Mouse (Mus musculus) myocyte (in vitro differentiated cells): ENCODE results near the gene Ube2l6. TPM values are rescaled to one million over a fixed set of nuclear protein-coding genes. Genes with fewer than 3 reads are reported as not detected.

Source experiments
- H3K27me3 ChIP-seq: one replicate; pipeline ENCODE4 v1.6.1; 2011; ENCODE audit not compliant: control insufficient read depth, insufficient read depth, insufficient read length
- H3K36me3 ChIP-seq: one replicate; pipeline ENCODE4 v1.6.1; 2011; ENCODE audit not compliant: control insufficient read depth, insufficient read depth
- H3K4me2 ChIP-seq: one replicate; pipeline ENCODE4 v1.6.1; 2011; ENCODE audit warnings: low read depth, control low read depth
- H3K4me3 ChIP-seq: one replicate; pipeline ENCODE4 v1.5.1; 2011; ENCODE audit warnings: mild to moderate bottlenecking, control low read depth, moderate library complexity
- H3K79me2 ChIP-seq: one replicate; pipeline ENCODE4 v1.6.1; 2011; ENCODE audit not compliant: control insufficient read depth, insufficient read depth
- H3ac ChIP-seq: one replicate; pipeline ENCODE4 v1.6.1; 2011; ENCODE audit not compliant: control insufficient read depth, insufficient read length
- CEBPB ChIP-seq: IDR thresholded peaks from 2 replicates; pipeline ENCODE4 v1.6.1; 2011; ENCODE audit warnings: mild to moderate bottlenecking, moderate library complexity; ENCODE audit not compliant: poor library complexity, insufficient read depth, severe bottlenecking
- E2F4 ChIP-seq: IDR thresholded peaks from one replicate; pipeline ENCODE4 v1.6.1; 2011; ENCODE audit warnings: mild to moderate bottlenecking, control low read depth, moderate library complexity; ENCODE audit not compliant: insufficient read depth
- MAX ChIP-seq: IDR thresholded peaks from one replicate; pipeline ENCODE4 v1.6.1; 2011; ENCODE audit warnings: low read depth, mild to moderate bottlenecking, control low read depth
- MYOD1 ChIP-seq, 3 experiments: IDR thresholded peaks; one replicate each; pipeline ENCODE4 v1.6.1; 2011; ENCODE audit warnings: control low read depth in 2 of 3, low read depth in 2 of 3, mild to moderate bottlenecking in 2 of 3, moderate library complexity in 1 of 3; ENCODE audit not compliant: insufficient read length in 2 of 3, control insufficient read depth in 1 of 3
- MYOG ChIP-seq, 3 experiments: IDR thresholded peaks; one replicate each; pipeline ENCODE4 v1.6.1; 2011; ENCODE audit warnings: control low read depth in 2 of 3, low read depth in 2 of 3, mild to moderate bottlenecking in 2 of 3; ENCODE audit not compliant: insufficient read length in 2 of 3, control insufficient read depth in 1 of 3, insufficient read depth in 1 of 3
- POLR2A ChIP-seq: IDR thresholded peaks from one replicate; pipeline ENCODE4 v1.6.1; 2011; ENCODE audit warnings: low read depth, mild to moderate bottlenecking, control low read depth, moderate library complexity; ENCODE audit not compliant: insufficient read length
- POLR2AphosphoS2 ChIP-seq: IDR thresholded peaks from one replicate; pipeline ENCODE4 v1.6.1; 2011; ENCODE audit warnings: low read depth, control low read depth; ENCODE audit not compliant: insufficient read length
- REST ChIP-seq: IDR thresholded peaks from one replicate; pipeline ENCODE4 v1.6.1; 2011; ENCODE audit warnings: mild to moderate bottlenecking, control low read depth, moderate library complexity; ENCODE audit not compliant: insufficient read depth, insufficient read length
- SRF ChIP-seq: IDR thresholded peaks from one replicate; pipeline ENCODE4 v1.6.1; 2011; ENCODE audit warnings: low read depth; ENCODE audit not compliant: control insufficient read depth, insufficient read length
- TCF12 ChIP-seq: IDR thresholded peaks from one replicate; pipeline ENCODE4 v1.6.1; 2011; ENCODE audit warnings: mild to moderate bottlenecking, control low read depth; ENCODE audit not compliant: poor library complexity, insufficient read depth, severe bottlenecking
- TCF3 ChIP-seq: IDR thresholded peaks from one replicate; pipeline ENCODE4 v1.6.1; 2011; ENCODE audit warnings: low read depth, control low read depth; ENCODE audit not compliant: insufficient read length
- USF1 ChIP-seq: IDR thresholded peaks from one replicate; pipeline ENCODE4 v1.6.1; 2011; ENCODE audit warnings: low read depth, mild to moderate bottlenecking, control low read depth, moderate library complexity
- polyA plus RNA-seq: library from polyadenylated mRNA; unstranded; fragments of >200 nt; fragmentation: generic; extraction: Trizol; gene quantifications from one replicate; pipeline ENCODE4 v1.2.1, GENCODE M21; 2012; ENCODE audit warnings: missing spikeins

Gene Ube2l6
- polyA plus RNA-seq, 1 experiment, result 16.2 TPM

DNA sequence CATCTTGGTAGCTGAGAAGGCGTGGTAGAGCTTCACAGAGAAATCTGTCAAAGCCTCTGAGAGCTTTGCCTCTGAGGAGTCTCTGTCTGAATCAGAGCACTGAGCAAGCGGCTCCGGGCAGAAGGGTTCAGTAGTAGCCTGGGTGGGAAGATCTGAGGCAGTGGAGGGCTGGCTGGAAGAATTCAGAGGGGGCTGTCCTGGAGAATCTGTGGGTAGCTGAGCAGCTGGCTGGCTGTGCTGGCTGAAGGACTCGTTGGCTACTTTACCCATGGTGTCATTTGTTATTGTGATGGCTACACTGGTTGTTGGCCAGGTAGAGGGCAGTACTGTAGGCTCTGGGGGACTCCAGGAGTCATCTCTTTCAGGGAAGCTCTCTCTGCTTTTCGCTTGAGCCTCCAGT is 25.4 kb upstream of the Ube2l6 start:
- Histone ChIP-seq H3K4me3 (no peak overlapping the region), H3K79me2 (no peaks in the 10 kb centered on the region), H3K36me3 (no peaks in the 10 kb centered on the region), H3ac (no peak overlapping the region), H3K4me2 (peak overlapping the region; percentile 32), H3K27me3 (no peaks in the 10 kb centered on the region)
- TF ChIP-seq MAX (no peak), POLR2A (no peak), E2F4 (no peak), USF1 (no peak), POLR2AphosphoS2 (no peak), TCF3 (no peak), CEBPB (no peak), SRF (no peak), TCF12 (no peak), REST (no peak), MYOG (IDR thresholded peaks at IDR 0.05; ENCODE audit: control insufficient read depth in 1 of 3, insufficient read depth in 1 of 3, insufficient read length in 2 of 3, low read depth in 2 of 3) (no peak), MYOD1 (IDR thresholded peaks at IDR 0.05; ENCODE audit: control insufficient read depth in 1 of 3, insufficient read length in 2 of 3, low read depth in 2 of 3) (no peak)

DNA sequence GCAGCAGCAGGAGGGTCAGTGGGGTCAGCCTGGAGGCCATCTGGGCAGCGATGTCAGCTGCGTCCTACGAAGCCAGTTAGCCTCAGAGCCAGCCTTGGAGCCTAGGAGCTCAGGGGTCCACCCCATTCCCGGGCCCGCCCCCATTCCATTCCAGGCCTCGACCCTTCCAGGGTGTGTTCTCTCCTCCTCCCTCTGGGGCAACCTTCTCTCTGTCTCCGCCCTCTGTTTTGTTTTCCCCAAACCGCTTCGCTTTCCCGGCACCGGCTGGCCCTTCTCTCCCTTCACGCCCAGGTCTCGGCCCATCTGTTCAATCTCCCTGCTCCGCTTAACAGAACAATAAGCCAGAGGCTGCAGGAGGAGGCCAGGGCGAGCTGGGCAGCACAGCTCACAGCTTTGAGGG is 23.9 kb upstream of the Ube2l6 start:
- Histone ChIP-seq H3K36me3 (no peaks in the 10 kb centered on the region), H3K4me3 (no peak overlapping the region), H3ac (no peak overlapping the region), H3K27me3 (no peaks in the 10 kb centered on the region), H3K79me2 (no peaks in the 10 kb centered on the region), H3K4me2 (no peak overlapping the region)
- no peak for TF ChIP-seq TCF12
- no peak for TF ChIP-seq CEBPB
- no peak for TF ChIP-seq MYOD1 (IDR thresholded peaks at IDR 0.05; ENCODE audit: control insufficient read depth in 1 of 3, insufficient read length in 2 of 3, low read depth in 2 of 3)
- no peak for TF ChIP-seq E2F4
- TF ChIP-seq SRF, result no peak

DNA sequence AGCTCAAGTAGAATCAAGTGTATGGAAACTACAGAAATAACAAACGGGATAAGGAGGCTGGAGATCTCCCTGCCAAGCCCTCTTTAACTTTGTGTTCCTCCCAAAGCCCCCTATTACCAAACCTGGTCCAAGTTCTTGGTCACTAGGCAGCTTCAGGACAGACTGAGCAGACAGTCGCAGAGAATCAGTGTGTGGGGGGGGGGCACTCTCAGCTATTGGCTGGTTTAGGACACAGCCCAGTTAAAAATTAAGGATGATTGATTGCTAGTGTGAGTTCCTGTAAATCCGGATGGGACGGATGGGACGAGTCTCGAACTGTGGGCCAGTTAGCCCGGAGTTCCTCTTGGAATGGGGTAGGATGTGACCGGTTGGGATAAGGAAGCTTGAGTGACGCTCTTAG is 23.4 kb upstream of the Ube2l6 start, which contains the start of gene Serping1:
Gene Serping1 (minus strand): TSS at position 204 of the 400 bp plus-strand sequence.
- Histone ChIP-seq H3K36me3 (no peaks in the 10 kb centered on the region), H3ac (no peak within 1 kb of the TSS), H3K79me2 (no peaks in the 10 kb centered on the region), H3K27me3 (no peaks in the 10 kb centered on the region), H3K4me2 (no peak within 1 kb of the TSS), H3K4me3 (no peak within 1 kb of the TSS)
- TF ChIP-seq SRF (no peak), TCF3 (no peak), CEBPB (no peak), E2F4 (no peak), MYOD1 (IDR thresholded peaks at IDR 0.05; ENCODE audit: control insufficient read depth in 1 of 3, insufficient read length in 2 of 3, low read depth in 2 of 3) (no peak), POLR2A (no peak), POLR2AphosphoS2 (no peak), TCF12 (no peak), MAX (no peak)

DNA sequence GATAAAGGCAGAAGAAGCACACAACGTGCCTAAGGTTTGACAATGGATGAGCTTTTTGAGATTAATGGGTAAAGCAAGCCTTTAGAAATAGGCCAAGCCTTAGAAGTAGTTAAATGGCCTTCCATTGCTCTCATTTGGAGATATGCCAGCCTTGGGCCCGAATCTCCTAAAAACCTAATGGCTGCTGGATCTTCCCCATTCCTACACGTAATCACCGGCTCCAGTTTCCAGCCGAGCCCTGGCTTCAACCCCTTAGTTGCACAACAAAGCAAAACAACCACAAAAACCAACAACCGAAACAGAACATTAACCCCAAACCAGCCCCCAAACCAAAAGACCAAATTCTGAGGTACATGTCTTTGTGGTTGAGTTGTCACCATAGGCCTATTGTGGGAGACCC is 23.0 kb upstream of the Ube2l6 start:
- Histone ChIP-seq H3K27me3 (no peaks in the 10 kb centered on the region), H3K4me2 (no peak overlapping the region), H3ac (no peak overlapping the region), H3K79me2 (no peaks in the 10 kb centered on the region), H3K4me3 (no peak overlapping the region), H3K36me3 (no peaks in the 10 kb centered on the region)
- TF ChIP-seq USF1 (no peak), SRF (no peak), TCF12 (no peak), MAX (no peak), POLR2AphosphoS2 (no peak), CEBPB (no peak), REST (no peak), TCF3 (no peak), MYOD1 (IDR thresholded peaks at IDR 0.05; ENCODE audit: control insufficient read depth in 1 of 3, insufficient read length in 2 of 3, low read depth in 2 of 3) (no peak), POLR2A (no peak), E2F4 (no peak), MYOG (IDR thresholded peaks at IDR 0.05; ENCODE audit: control insufficient read depth in 1 of 3, insufficient read depth in 1 of 3, insufficient read length in 2 of 3, low read depth in 2 of 3) (no peak)

DNA sequence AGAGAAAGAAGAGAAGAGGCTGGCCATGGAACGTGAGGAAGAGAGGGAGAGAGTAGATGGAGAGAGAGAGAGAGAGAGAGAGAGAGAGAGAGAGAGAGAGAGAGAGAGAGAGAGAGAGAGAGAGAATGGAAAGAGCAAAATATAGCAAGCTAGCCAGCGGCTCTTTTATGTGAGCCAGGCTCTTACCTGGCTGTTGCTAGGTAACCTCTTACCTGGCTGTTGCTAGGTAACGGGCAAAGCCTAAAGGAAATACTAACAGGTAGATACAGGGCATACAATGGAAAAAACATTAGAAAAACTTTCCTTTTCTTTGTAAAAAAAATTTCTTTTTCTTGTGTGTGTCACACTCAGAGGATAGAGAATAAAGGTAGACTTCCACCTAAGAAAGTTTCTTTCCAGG is 20.9 kb upstream of the Ube2l6 start:
- Histone ChIP-seq H3K79me2 (no peaks in the 10 kb centered on the region), H3K36me3 (no peaks in the 10 kb centered on the region), H3K27me3 (no peaks in the 10 kb centered on the region), H3K4me3 (no peak overlapping the region), H3ac (no peak overlapping the region), H3K4me2 (no peak overlapping the region)
- TF ChIP-seq MYOD1 (IDR thresholded peaks at IDR 0.05; ENCODE audit: control insufficient read depth in 1 of 3, insufficient read length in 2 of 3, low read depth in 2 of 3) (no peak), TCF3 (no peak), REST (no peak), POLR2AphosphoS2 (no peak), CEBPB (no peak), USF1 (no peak), MAX (no peak)
